Mouse (Mus musculus) liver, adult 2 months (tissue): ENCODE measurements at regions not wholly inside any gene's neighbourhood (a gene's known extent, or its start where the extent isn't known, plus 50 kb on each side); places are given as distances from the start of the nearest gene placed in this dataset.

Experiments used
- DNase-seq: peaks from one replicate; pipeline ENCODE4 v3.0.0-alpha.2; 2011; ENCODE audit warnings: low read depth, low spot score; ENCODE audit errors: extremely low read depth
- H3K27ac ChIP-seq: fragments of 200-500 bp; replicated peaks from 2 replicates; pipeline ENCODE4 v1.5.1; 2012; ENCODE audit warnings: low read depth, mild to moderate bottlenecking, control low read depth, inconsistent platforms, low read length; ENCODE audit not compliant: insufficient read depth
- H3K27me3 ChIP-seq: fragments of 200-500 bp; 2 replicates; pipeline ENCODE4 v1.6.1; 2012; ENCODE audit warnings: mild to moderate bottlenecking, moderate library complexity, low read length, inconsistent platforms; ENCODE audit not compliant: control insufficient read depth, insufficient read depth
- H3K36me3 ChIP-seq: fragments of 200-500 bp; 2 replicates; pipeline ENCODE4 v1.6.1; 2012; ENCODE audit warnings: low read length, inconsistent platforms; ENCODE audit not compliant: control insufficient read depth, insufficient read depth
- H3K4me1 ChIP-seq: fragments of 200-500 bp; 2 replicates; pipeline ENCODE4 v1.6.1; 2011; ENCODE audit warnings: low read length; ENCODE audit not compliant: control insufficient read depth, insufficient read depth
- H3K4me3 ChIP-seq: fragments of 200-500 bp; 2 replicates; pipeline ENCODE4 v1.5.1; 2011; ENCODE audit warnings: low read depth, mild to moderate bottlenecking, control low read depth, low read length, moderate library complexity; ENCODE audit not compliant: insufficient read depth
- H3K79me2 ChIP-seq: fragments of 200-500 bp; 2 replicates; pipeline ENCODE4 v1.6.1; 2012; ENCODE audit warnings: inconsistent platforms, mild to moderate bottlenecking, low read length, moderate library complexity; ENCODE audit not compliant: control insufficient read depth, insufficient read depth
- H3K9ac ChIP-seq: fragments of 200-500 bp; 2 replicates; pipeline ENCODE4 v1.6.1; 2012; ENCODE audit warnings: low read depth, mild to moderate bottlenecking, control low read depth, inconsistent platforms, low read length
- CTCF ChIP-seq: fragments of 200-500 bp; IDR thresholded peaks from 2 replicates; pipeline ENCODE4 v1.5.1; 2011; ENCODE audit warnings: low read depth, low read length, control low read depth
- POLR2A ChIP-seq: fragments of 200-500 bp; IDR thresholded peaks from 2 replicates; pipeline ENCODE4 v1.6.1; 2011; ENCODE audit warnings: low read length, control low read depth; ENCODE audit not compliant: insufficient read depth; ENCODE audit errors: extremely low read depth
- WGBS: fragments of 180-500 bp; shearing (Covaris S2); methylation state at CpG from one replicate; pipeline ENCODE4 v1.1.7; 2018; 5-methylcytosine and 5-hydroxymethylcytosine counted together

- Histone ChIP-seq H3K27me3 (no peaks in the 10 kb centered on the region), H3K79me2 (no peaks in the 10 kb centered on the region), H3K27ac (no peak overlapping the region), H3K9ac (no peak overlapping the region), H3K4me3 (no peak overlapping the region), H3K4me1 (no peaks in the 10 kb centered on the region), H3K36me3 (no peaks in the 10 kb centered on the region)
- TF ChIP-seq CTCF = no peak
- TF ChIP-seq POLR2A = no peak
- WGBS = 81% methylated on average over 5 of the region's 5 CpGs
- no peak for DNase-seq
These were observed 69.4 kb upstream of the Ado start for GRCm38 (mm10) chr10:67618112-67618511.

GRCm38 (mm10) chr10:67615016-67615415 lies 66.3 kb upstream of the Ado start:
- Histone ChIP-seq H3K27ac (no peak overlapping the region), H3K36me3 (no peaks in the 10 kb centered on the region), H3K27me3 (no peaks in the 10 kb centered on the region), H3K79me2 (no peaks in the 10 kb centered on the region), H3K4me1 (no peaks in the 10 kb centered on the region), H3K9ac (no peak overlapping the region), H3K4me3 (no peak overlapping the region)
- 77% methylated on average over 3 of the region's 3 CpGs for WGBS
- DNase-seq = no peak
- TF ChIP-seq POLR2A (no peak), CTCF (no peak)

GRCm38 (mm10) chr10:67610689-67611088 lies 61.9 kb upstream of the Ado start:
- H3K27me3 ChIP-seq = no peaks in the 10 kb centered on the region
- DNase-seq = no peak
- no peak overlapping the region for H3K27ac ChIP-seq
- WGBS = 84% methylated on average over 6 of the region's 6 CpGs
- H3K4me3 ChIP-seq = no peak overlapping the region
- no peak for TF ChIP-seq CTCF
- no peak for TF ChIP-seq POLR2A
- no peak overlapping the region for H3K9ac ChIP-seq
- no peaks in the 10 kb centered on the region for H3K36me3 ChIP-seq
- H3K4me1 ChIP-seq = no peaks in the 10 kb centered on the region
- H3K79me2 ChIP-seq = no peaks in the 10 kb centered on the region

- no peaks in the 10 kb centered on the region for H3K36me3 ChIP-seq
- no peak for TF ChIP-seq CTCF
- TF ChIP-seq POLR2A = no peak
- no peak overlapping the region for H3K27ac ChIP-seq
- no peak overlapping the region for H3K9ac ChIP-seq
- no peaks in the 10 kb centered on the region for H3K27me3 ChIP-seq
- no peaks in the 10 kb centered on the region for H3K4me1 ChIP-seq
- no peak for DNase-seq
- H3K79me2 ChIP-seq = no peaks in the 10 kb centered on the region
- H3K4me3 ChIP-seq = no peak overlapping the region
- WGBS = 47% methylated on average over 5 of the region's 5 CpGs
These were observed 59.3 kb upstream of the Ado start for GRCm38 (mm10) chr10:67608033-67608432.

GRCm38 (mm10) chr10:67607297-67608032 lies 58.7 kb upstream of the Ado start:
- no peak overlapping the region for H3K4me3 ChIP-seq
- no peak for TF ChIP-seq CTCF
- 70% methylated on average over 9 of the region's 9 CpGs for WGBS

GRCm38 (mm10) chr10:67606739-67607138 lies 58.0 kb upstream of the Ado start:
- TF ChIP-seq CTCF (no peak), POLR2A (no peak)
- WGBS = 89% methylated on average over 1 of the region's 1 CpGs
- Histone ChIP-seq H3K27ac (no peak overlapping the region), H3K27me3 (no peaks in the 10 kb centered on the region), H3K4me1 (no peaks in the 10 kb centered on the region), H3K79me2 (no peaks in the 10 kb centered on the region), H3K36me3 (no peaks in the 10 kb centered on the region), H3K4me3 (no peak overlapping the region), H3K9ac (no peak overlapping the region)
- DNase-seq = no peak

More at GRCm38 (mm10) chr10:67607297-67608032, 58.7 kb upstream of the Ado start:
- DNase-seq = no peak
- Histone ChIP-seq H3K27me3 (no peaks in the 10 kb centered on the region), H3K4me1 (no peaks in the 10 kb centered on the region), H3K9ac (no peak overlapping the region), H3K79me2 (no peaks in the 10 kb centered on the region), H3K36me3 (no peaks in the 10 kb centered on the region), H3K27ac (no peak overlapping the region)
